10 mouse cellular contexts compared by ENCODE assay signal in the genomic region with DNA sequence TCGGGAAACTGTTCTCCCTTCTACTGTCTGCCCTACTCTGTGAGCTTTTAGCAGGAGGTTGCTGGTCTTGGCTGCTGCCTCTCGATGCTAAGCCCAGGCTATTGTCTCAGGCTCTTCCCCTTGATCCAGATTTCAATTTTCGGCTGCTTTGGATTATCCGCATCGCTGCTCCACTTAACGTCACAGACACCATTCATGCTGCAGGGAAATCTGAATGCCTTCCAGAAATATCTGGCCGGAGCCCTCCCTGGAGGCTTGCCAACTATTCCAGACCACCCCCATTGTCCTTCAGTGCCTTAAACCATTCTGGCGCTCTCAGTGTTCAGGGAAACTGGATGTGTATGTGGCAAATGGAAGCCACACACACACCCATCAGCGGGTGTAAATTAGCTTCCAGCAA.
DNase-seq lines count a peak whose midpoint lies in the region; ATAC-seq and TF ChIP-seq lines count a peak whose summit lies in the region.
"Had no signal": no experiment of that assay in that cellular context is flagged by ENCODE, and none has a peak within 500 bp of the region (broad histone marks: within the 10 kb centered on the region; RNA-seq: fewer than 3 reads in every experiment).

No protein-coding gene starts in this region.

- TF ChIP-seq CTCF in midbrain, postnatal 0 days (IDR thresholded peaks at IDR 0.05), result no peak

- WGBS in forebrain, embryonic 10.5 days, result 31% methylated on average over 9 of the region's 9 CpGs
- 39% methylated on average over 9 of the region's 9 CpGs for WGBS in hindbrain, embryonic 11.5 days
- WGBS in midbrain, postnatal 0 days, result 24% methylated on average over 9 of the region's 9 CpGs

- ATAC-seq in hindbrain, embryonic 11.5 days (ENCODE audit: low FRiP score), result peak; percentile 62
- ATAC-seq in midbrain, postnatal 0 days (ENCODE audit: low FRiP score), result peak; percentile 10; the same call in 1 of the 2 replicates
- ATAC-seq: intestine, embryonic 16.5 days had no signal

- peak overlapping the region; percentile 54; the same call in 1 of the 2 replicates for H3K27ac ChIP-seq in forebrain, embryonic 10.5 days
- no peak overlapping the region for H3K27ac ChIP-seq in hindbrain, embryonic 11.5 days (ENCODE audit: low read depth, low read length)
- H3K27ac ChIP-seq in midbrain, postnatal 0 days (ENCODE audit: low read depth, low read length), result no peak overlapping the region
- H3K27ac ChIP-seq: liver, embryonic 14.5 days had no signal

- H3K27me3 ChIP-seq in forebrain, embryonic 10.5 days (ENCODE audit: poor library complexity, severe bottlenecking), result no peaks in the 10 kb centered on the region
- H3K27me3 ChIP-seq in hindbrain, embryonic 11.5 days (ENCODE audit: control insufficient read depth, insufficient read depth, low read length), result no peaks in the 10 kb centered on the region
- no peaks in the 10 kb centered on the region for H3K27me3 ChIP-seq in midbrain, postnatal 0 days (ENCODE audit: insufficient read depth, low read length)

- H3K36me3 ChIP-seq in forebrain, embryonic 10.5 days (replicated peaks), result no peaks in the 10 kb centered on the region
- no peaks in the 10 kb centered on the region for H3K36me3 ChIP-seq in hindbrain, embryonic 11.5 days (ENCODE audit: control insufficient read depth, insufficient read depth, low read length)
- no peaks in the 10 kb centered on the region for H3K36me3 ChIP-seq in midbrain, postnatal 0 days (ENCODE audit: insufficient read depth, low read length)

- peaks cover 16% of the 10 kb centered on the region for H3K4me1 ChIP-seq in forebrain, embryonic 10.5 days
- H3K4me1 ChIP-seq in hindbrain, embryonic 11.5 days (replicated peaks; ENCODE audit: control insufficient read depth, insufficient read depth, low read length), result no peaks in the 10 kb centered on the region
- no peaks in the 10 kb centered on the region for H3K4me1 ChIP-seq in midbrain, postnatal 0 days (ENCODE audit: insufficient read depth, low read length)

- DNase-seq in kidney, postnatal 4 days, result peak; percentile 27 to 34
- DNase-seq in kidney, adult 9 months, result no peak
- peak; percentile 30 for DNase-seq in forebrain, embryonic 10.5 days (ENCODE audit: extremely low spot score, low spot score)
- peak; percentile 54 for DNase-seq in hindbrain, embryonic 11.5 days (ENCODE audit: low spot score)
- peak; percentile 86 for DNase-seq in midbrain, postnatal 0 days (ENCODE audit: low spot score)
- no peak for DNase-seq in MN1 (ENCODE audit: low spot score)
- DNase-seq in lung, postnatal 36 days, result no peak

- no peak overlapping the region for H3K4me3 ChIP-seq in forebrain, embryonic 10.5 days
- H3K4me3 ChIP-seq in hindbrain, embryonic 11.5 days (ENCODE audit: low read depth, low read length), result no peak overlapping the region
- H3K4me3 ChIP-seq in midbrain, postnatal 0 days (ENCODE audit: low read depth, low read length), result no peak overlapping the region
- H3K4me3 ChIP-seq: myocyte had no signal

- H3K4me2 ChIP-seq in hindbrain, embryonic 11.5 days (replicated peaks; ENCODE audit: low read depth, low read length), result no peak overlapping the region
- H3K4me2 ChIP-seq in midbrain, postnatal 0 days (ENCODE audit: low read depth, low read length, poor library complexity, severe bottlenecking), result no peak overlapping the region

- H3K9ac ChIP-seq in hindbrain, embryonic 11.5 days (ENCODE audit: low read depth, low read length), result no peak overlapping the region
- no peak overlapping the region for H3K9ac ChIP-seq in midbrain, postnatal 0 days (replicated peaks; ENCODE audit: low read length, poor library complexity, severe bottlenecking)
- H3K9ac ChIP-seq: liver, embryonic 14.5 days had no signal

- H3K9me3 ChIP-seq in forebrain, embryonic 10.5 days, result no peaks in the 10 kb centered on the region
- H3K9me3 ChIP-seq in hindbrain, embryonic 11.5 days (ENCODE audit: control insufficient read depth, low read length), result no peaks in the 10 kb centered on the region
- no peaks in the 10 kb centered on the region for H3K9me3 ChIP-seq in midbrain, postnatal 0 days (ENCODE audit: low read length)

Comparison
In these comparisons a context has a peak if more than half of its experiments do, and no peak if none do; other contexts are left out.
1. DNase-seq: peak in kidney, postnatal 4 days (2 of 2), forebrain, embryonic 10.5 days (single experiment), hindbrain, embryonic 11.5 days (single experiment) and midbrain, postnatal 0 days (single experiment); none in kidney, adult 9 months (single experiment), MN1 (single experiment) and lung, postnatal 36 days (single experiment).